Mouse (Mus musculus) megakaryocyte, embryonic 14.5 days (primary cell): Measurements from ENCODE around the gene Sema6b. TPM values are rescaled to one million over a fixed set of nuclear protein-coding genes. Genes with fewer than 3 reads are reported as not detected.
A peak's percentile ranks its signal among the peaks of the same experiment; 100 is the strongest.

Experiments
- H3K27me3 ChIP-seq: replicated peaks from 2 replicates; pipeline ENCODE3; 2012; ENCODE audit warnings: inconsistent platforms
- H3K36me3 ChIP-seq: replicated peaks from 2 replicates; pipeline ENCODE3; 2012; ENCODE audit warnings: low read length, inconsistent platforms, mixed read lengths
- H3K4me1 ChIP-seq: 2 replicates; pipeline ENCODE4 v1.6.1; 2012; ENCODE audit warnings: inconsistent platforms
- H3K4me3 ChIP-seq: replicated peaks from 2 replicates; pipeline ENCODE3; 2012; ENCODE audit warnings: moderate library complexity, mild to moderate bottlenecking, inconsistent platforms
- H3K9me3 ChIP-seq: 2 replicates; pipeline ENCODE4 v1.6.1; 2012; ENCODE audit warnings: inconsistent platforms
- FLI1 ChIP-seq: IDR thresholded peaks from 2 replicates; pipeline ENCODE4 v1.6.1; 2012; ENCODE audit warnings: low read length, inconsistent platforms, mixed read lengths
- GATA1 ChIP-seq: IDR thresholded peaks from 3 replicates; pipeline ENCODE4 v1.6.1; 2012; ENCODE audit warnings: mixed read lengths, low read length, inconsistent platforms, borderline replicate concordance
- polyA plus RNA-seq: library from polyadenylated mRNA; stranded (reverse); fragments of >175 nt; gene quantifications from 2 replicates; pipeline ENCODE4 v1.2.3, GENCODE M21; 2012; ENCODE audit warnings: low replicate concordance; ENCODE audit not compliant: insufficient read depth

Gene Sema6b
- polyA plus RNA-seq, 1 experiment: 19.4 TPM

- Histone ChIP-seq H3K4me1 (peaks cover 29% of the 10 kb centered on the region), H3K36me3 (peaks cover 31% of the 10 kb centered on the region), H3K9me3 (no peaks in the 10 kb centered on the region), H3K4me3 (no peak overlapping the region), H3K27me3 (peaks cover 5% of the 10 kb centered on the region)
- TF ChIP-seq FLI1 (no peak), GATA1 (no peak)
Observed at GRCm38 (mm10) chr17:56169830-56170229, 29.7 kb upstream of the Sema6b start.

GRCm38 (mm10) chr17:56165671-56166070 is 25.5 kb upstream of the Sema6b start:
- Histone ChIP-seq H3K4me1 (peaks cover 64% of the 10 kb centered on the region), H3K27me3 (peaks cover 5% of the 10 kb centered on the region), H3K36me3 (no peaks in the 10 kb centered on the region), H3K9me3 (no peaks in the 10 kb centered on the region), H3K4me3 (no peak overlapping the region)
- TF ChIP-seq FLI1: no peak
- TF ChIP-seq GATA1: no peak

GRCm38 (mm10) chr17:56164510-56164909 is 24.4 kb upstream of the Sema6b start:
- TF ChIP-seq GATA1 (no peak), FLI1 (no peak)

GRCm38 (mm10) chr17:56163523-56164102 is 23.5 kb upstream of the Sema6b start:
- H3K27me3 ChIP-seq: peaks cover 10% of the 10 kb centered on the region
- H3K4me1 ChIP-seq: peaks cover 64% of the 10 kb centered on the region
- no peaks in the 10 kb centered on the region for H3K9me3 ChIP-seq
- H3K4me3 ChIP-seq: no peak overlapping the region
- no peaks in the 10 kb centered on the region for H3K36me3 ChIP-seq
- TF ChIP-seq FLI1: no peak
- no peak for TF ChIP-seq GATA1

More at GRCm38 (mm10) chr17:56164510-56164909, 24.4 kb upstream of the Sema6b start:
- Histone ChIP-seq H3K4me1 (peaks cover 58% of the 10 kb centered on the region), H3K9me3 (no peaks in the 10 kb centered on the region), H3K4me3 (no peak overlapping the region), H3K27me3 (peaks cover 3% of the 10 kb centered on the region), H3K36me3 (no peaks in the 10 kb centered on the region)

- Histone ChIP-seq H3K36me3 (no peaks in the 10 kb centered on the region), H3K4me1 (peaks cover 62% of the 10 kb centered on the region), H3K9me3 (no peaks in the 10 kb centered on the region), H3K4me3 (peak within 1 kb of the TSS; percentile 93), H3K27me3 (peaks cover 21% of the 10 kb centered on the region)
- TF ChIP-seq FLI1 (no peak), GATA1 (no peak)
Observed at GRCm38 (mm10) chr17:56162231-56162774, 22.2 kb upstream of the Sema6b start, which contains the start of gene Tnfaip8l1. TSS of gene Tnfaip8l1 (plus strand) at chr17:56162477.

DNA sequence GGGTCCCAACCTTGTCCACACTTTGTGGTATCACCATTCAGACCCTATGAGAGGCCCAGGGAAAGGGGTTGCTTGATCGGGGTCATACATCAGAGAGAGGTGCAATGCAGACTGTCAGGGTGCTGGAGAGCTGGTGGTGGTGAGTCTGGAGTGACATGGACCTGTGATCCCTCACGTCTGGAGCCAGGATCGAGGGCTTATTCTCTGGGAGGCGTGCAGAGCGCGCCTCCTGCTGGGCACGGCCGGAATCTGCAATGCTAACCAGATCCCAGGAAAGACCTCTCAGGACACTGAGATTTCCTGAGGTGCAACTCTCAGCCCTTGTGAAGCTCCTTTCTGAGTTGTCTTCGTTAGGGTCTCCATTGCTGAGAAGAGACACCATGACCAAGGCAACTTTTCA is 19.6 kb upstream of the Sema6b start:
- Histone ChIP-seq H3K27me3 (peaks cover 47% of the 10 kb centered on the region), H3K9me3 (no peaks in the 10 kb centered on the region), H3K4me1 (peaks cover 64% of the 10 kb centered on the region), H3K36me3 (no peaks in the 10 kb centered on the region), H3K4me3 (peak overlapping the region; percentile 34)
- TF ChIP-seq GATA1: no peak
- TF ChIP-seq FLI1: no peak

DNA sequence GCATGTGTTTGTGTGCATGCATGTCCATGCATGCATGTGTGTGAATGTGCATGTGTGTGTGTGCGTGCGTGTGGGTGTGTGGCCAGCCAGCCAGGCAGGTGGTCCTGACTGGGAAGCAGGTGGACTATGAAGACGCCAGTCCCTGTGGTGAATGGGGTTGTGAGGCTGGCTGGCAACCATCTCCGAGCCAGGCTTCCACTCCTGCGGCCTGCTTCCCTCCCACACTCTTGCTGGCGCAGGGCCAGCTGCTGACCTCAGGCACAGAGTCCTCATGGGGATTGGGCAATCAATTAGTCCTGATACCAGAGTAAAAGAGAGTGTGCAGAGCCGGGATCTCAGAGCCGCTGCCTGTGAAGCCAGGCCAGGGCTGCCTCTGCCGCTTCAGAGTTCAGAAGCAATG is 13.5 kb upstream of the Sema6b start:
- Histone ChIP-seq H3K36me3 (no peaks in the 10 kb centered on the region), H3K4me1 (peaks cover 59% of the 10 kb centered on the region), H3K27me3 (peaks cover 73% of the 10 kb centered on the region), H3K9me3 (no peaks in the 10 kb centered on the region), H3K4me3 (peak overlapping the region; percentile 42)
- no peak for TF ChIP-seq FLI1
- TF ChIP-seq GATA1: no peak

- Histone ChIP-seq H3K4me3 (peak overlapping the region; percentile 15), H3K4me1 (peaks cover 65% of the 10 kb centered on the region), H3K9me3 (no peaks in the 10 kb centered on the region), H3K27me3 (peaks cover 73% of the 10 kb centered on the region), H3K36me3 (no peaks in the 10 kb centered on the region)
- no peak for TF ChIP-seq GATA1
- no peak for TF ChIP-seq FLI1
Observed at GRCm38 (mm10) chr17:56149897-56150296, 9.8 kb upstream of the Sema6b start.

GRCm38 (mm10) chr17:56148790-56149618 is 8.9 kb upstream of the Sema6b start:
- H3K27me3 ChIP-seq: peaks cover 73% of the 10 kb centered on the region
- peaks cover 70% of the 10 kb centered on the region for H3K4me1 ChIP-seq
- H3K4me3 ChIP-seq: peak overlapping the region; percentile 69

DNA sequence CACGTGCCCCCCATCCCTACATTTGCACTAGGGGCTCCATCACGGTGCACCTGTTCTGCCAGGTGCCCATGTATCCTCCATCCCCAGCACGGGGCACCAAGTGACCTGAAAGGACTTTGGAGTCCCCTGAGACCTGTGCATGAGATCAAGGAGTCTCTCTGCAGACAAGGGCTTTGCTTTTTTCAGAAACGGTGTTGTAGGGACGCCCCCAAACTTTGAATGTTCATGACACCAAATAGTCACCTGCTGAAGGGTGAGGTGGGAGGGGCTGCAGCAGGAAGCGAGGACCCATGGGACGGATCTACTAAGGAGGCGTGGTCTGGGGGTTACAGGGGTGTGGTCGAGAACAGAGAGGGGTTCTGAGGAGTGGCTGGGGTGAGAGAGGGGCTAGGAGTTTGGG is 8.1 kb upstream of the Sema6b start:
- Histone ChIP-seq H3K4me3 (no peak overlapping the region), H3K27me3 (peaks cover 73% of the 10 kb centered on the region), H3K4me1 (peaks cover 70% of the 10 kb centered on the region)

More at GRCm38 (mm10) chr17:56148790-56149618, 8.9 kb upstream of the Sema6b start:
- TF ChIP-seq GATA1 (no peak), FLI1 (no peak)
- Histone ChIP-seq H3K36me3 (no peaks in the 10 kb centered on the region), H3K9me3 (no peaks in the 10 kb centered on the region)

More for the DNA sequence above, 8.1 kb upstream of the Sema6b start:
- TF ChIP-seq FLI1 (no peak), GATA1 (no peak)
- Histone ChIP-seq H3K9me3 (no peaks in the 10 kb centered on the region), H3K36me3 (no peaks in the 10 kb centered on the region)
